Mouse (Mus musculus) liver, embryonic 15.5 days (tissue): Measurements from ENCODE around the gene Metap1. TPM values are rescaled to one million over a fixed set of nuclear protein-coding genes. Genes with fewer than 3 reads are reported as not detected.
"Not testable (repeated sequence)": the region's sequence is repeated elsewhere in the genome, so short reads cannot be mapped to it uniquely, and the experiment has no call there.

Experiments
- ATAC-seq: fragments of 200-750 bp; cut with Nextera tagmentation; 2 replicates; pipeline ENCODE4 v1.8.0; 2017; ENCODE audit warnings: moderate number of reproducible peaks, mild to moderate bottlenecking, moderate library complexity; ENCODE audit not compliant: insufficient read depth
- H3K27ac ChIP-seq: fragments of 300-500 bp; sonication (generic); replicated peaks from 2 replicates; pipeline ENCODE4 v1.5.1; 2015; ENCODE audit warnings: mild to moderate bottlenecking, inconsistent platforms
- H3K27me3 ChIP-seq: fragments of 300-500 bp; sonication (generic); 2 replicates; pipeline ENCODE4 v1.6.1; 2015; ENCODE audit warnings: mild to moderate bottlenecking, inconsistent platforms
- H3K36me3 ChIP-seq: fragments of 300-500 bp; sonication (generic); replicated peaks from 2 replicates; pipeline ENCODE4 v1.6.1; 2015; ENCODE audit warnings: moderate library complexity, mild to moderate bottlenecking, inconsistent platforms
- H3K4me1 ChIP-seq: fragments of 300-500 bp; sonication (generic); replicated peaks from 2 replicates; pipeline ENCODE4 v1.6.1; 2015; ENCODE audit warnings: inconsistent platforms
- H3K4me2 ChIP-seq: fragments of 300-500 bp; sonication (generic); 2 replicates; pipeline ENCODE4 v1.6.1; 2015; ENCODE audit warnings: moderate library complexity, mild to moderate bottlenecking, inconsistent platforms
- H3K4me3 ChIP-seq: fragments of 300-500 bp; sonication (generic); replicated peaks from 2 replicates; pipeline ENCODE4 v1.5.1; 2015; ENCODE audit warnings: mild to moderate bottlenecking, inconsistent platforms
- H3K9ac ChIP-seq: fragments of 300-500 bp; sonication (generic); 2 replicates; pipeline ENCODE4 v1.6.1; 2015; ENCODE audit warnings: moderate library complexity, mild to moderate bottlenecking, inconsistent platforms
- H3K9me3 ChIP-seq: fragments of 300-500 bp; sonication (generic); replicated peaks from 2 replicates; pipeline ENCODE4 v1.6.1; 2016; ENCODE audit warnings: inconsistent platforms
- WGBS: fragments of 180-500 bp; shearing (Covaris S2); methylation state at CpG from one replicate; pipeline ENCODE4 v1.1.7; 2015; ENCODE audit warnings: mixed read lengths; ENCODE audit not compliant: insufficient replicate concordance; 5-methylcytosine and 5-hydroxymethylcytosine counted together
- polyA plus RNA-seq: library from polyadenylated mRNA; unstranded; fragments of >200 nt; fragmentation: Nextera tagmentation; extraction: Ambion mirVana; gene quantifications from 2 replicates; pipeline ENCODE4 v1.2.1, GENCODE M21; 2015

Metap1 gene
- polyA plus RNA-seq, 1 experiment from 2014 or later = 20.8 TPM

DNA sequence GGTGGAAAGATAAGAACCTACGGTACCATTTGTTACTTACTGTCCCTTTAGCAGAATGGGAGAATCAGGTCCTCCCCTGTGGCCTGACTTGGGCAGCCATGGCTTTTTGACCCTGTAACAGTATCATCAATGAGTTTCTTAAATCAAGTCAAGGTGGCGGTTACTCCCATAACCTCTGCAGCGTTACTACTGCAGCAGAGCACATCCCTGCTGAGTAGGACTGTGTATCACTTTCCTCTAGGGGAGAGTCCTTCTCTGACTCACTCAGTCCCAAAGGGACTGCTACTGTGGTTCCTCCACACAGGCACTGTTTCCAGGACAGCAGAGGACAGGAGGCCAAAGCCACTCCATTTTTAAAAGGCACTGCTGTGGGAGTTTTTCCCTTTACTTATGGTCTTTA is 18.2 kb downstream of the Metap1 start:
- ATAC-seq = no peak
- Histone ChIP-seq H3K4me2 (no peak overlapping the region), H3K27me3 (no peaks in the 10 kb centered on the region), H3K4me1 (no peaks in the 10 kb centered on the region), H3K27ac (no peak overlapping the region), H3K9me3 (no peaks in the 10 kb centered on the region), H3K9ac (no peak overlapping the region), H3K36me3 (peaks cover 79% of the 10 kb centered on the region), H3K4me3 (no peak overlapping the region)
- 72% methylated on average over 3 of the region's 3 CpGs for WGBS

DNA sequence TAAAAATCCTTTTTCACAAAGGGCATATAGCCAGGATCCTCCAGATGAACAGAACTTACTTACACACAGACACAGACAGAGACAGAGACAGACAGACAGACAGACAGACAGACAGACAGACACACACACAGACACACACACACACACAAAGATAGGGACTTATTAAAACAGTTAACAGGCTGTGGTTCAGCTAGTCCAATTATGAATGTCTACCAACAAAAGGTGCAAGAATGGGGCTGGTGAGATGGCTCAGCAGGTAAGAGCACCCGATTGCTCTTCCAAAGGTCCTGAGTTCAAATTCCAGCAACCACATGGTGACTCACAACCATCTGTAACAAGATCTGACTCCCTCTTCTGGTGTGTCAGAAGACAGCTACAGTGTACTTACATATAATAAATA is 22.7 kb downstream of the Metap1 start:
- not testable (repeated sequence) for H3K9ac ChIP-seq, H3K27ac ChIP-seq, ATAC-seq, H3K27me3 ChIP-seq, H3K4me1 ChIP-seq, H3K9me3 ChIP-seq, H3K4me3 ChIP-seq, H3K4me2 ChIP-seq
- 89% methylated on average over 1 of the region's 1 CpGs for WGBS
- H3K36me3 ChIP-seq = peaks cover 83% of the 10 kb centered on the region

DNA sequence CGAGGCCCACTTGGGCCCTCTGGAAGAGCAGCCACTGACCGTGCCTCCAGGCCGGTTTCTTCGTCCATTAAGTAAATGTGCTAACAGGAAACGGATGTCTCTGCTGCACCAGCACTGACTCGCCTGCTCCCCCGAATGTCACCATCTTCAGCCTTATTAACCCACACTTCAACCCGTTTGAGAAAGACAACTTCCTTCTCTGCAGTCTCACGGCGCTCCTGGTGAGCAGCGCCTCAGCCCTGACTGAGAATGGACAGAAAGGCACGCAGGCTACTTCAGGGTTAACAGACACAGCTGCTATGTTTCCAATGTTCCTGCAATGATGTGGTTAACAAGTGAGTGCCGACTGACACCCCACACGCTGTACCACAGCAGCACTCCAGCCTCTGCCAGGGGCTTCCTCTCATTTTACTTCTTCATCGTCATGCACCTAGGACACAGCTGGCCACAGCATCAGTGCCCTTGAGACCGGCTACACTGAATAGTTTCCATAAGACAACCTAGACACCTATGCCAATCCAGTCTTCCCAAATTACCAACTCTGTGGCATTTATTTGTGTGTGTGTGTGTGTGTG is 24.7 kb downstream of the Metap1 start:
- Histone ChIP-seq H3K4me1 (peaks cover 5% of the 10 kb centered on the region; the same call in 1 of the 2 replicates), H3K9ac (no peak overlapping the region), H3K27me3 (no peaks in the 10 kb centered on the region), H3K36me3 (peaks cover 86% of the 10 kb centered on the region), H3K4me3 (no peak overlapping the region), H3K4me2 (no peak overlapping the region), H3K9me3 (no peaks in the 10 kb centered on the region), H3K27ac (0 out of 2 replicates have a peak overlapping the region, but pooled peaks have one; percentile 38)
- ATAC-seq = no peak
- WGBS = 69% methylated on average over 16 of the region's 16 CpGs

DNA sequence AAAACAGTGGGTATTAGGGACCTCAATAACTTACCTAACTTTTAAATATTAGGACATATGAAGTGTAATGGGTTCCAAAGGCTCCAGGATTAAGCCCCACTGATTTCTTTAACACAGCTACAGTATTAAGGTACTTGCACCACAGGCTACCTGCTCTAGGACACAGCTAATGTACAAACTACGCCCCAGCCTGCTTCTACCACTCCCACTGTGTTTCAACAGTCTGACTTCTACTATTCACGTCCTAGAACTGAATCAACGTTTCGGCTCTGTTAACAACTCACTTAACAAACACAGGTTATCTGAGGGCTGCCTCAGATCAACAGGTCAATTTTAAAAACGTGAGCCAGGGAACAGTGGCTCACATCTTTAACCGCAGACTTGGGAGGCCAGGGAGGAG is 25.5 kb downstream of the Metap1 start:
- Histone ChIP-seq H3K27ac (peak overlapping the region; percentile 38), H3K27me3 (no peaks in the 10 kb centered on the region), H3K4me3 (no peak overlapping the region), H3K4me2 (no peak overlapping the region; the same call in 1 of the 2 replicates), H3K4me1 (peaks cover 5% of the 10 kb centered on the region; the same call in 1 of the 2 replicates), H3K9ac (no peak overlapping the region), H3K36me3 (peaks cover 84% of the 10 kb centered on the region), H3K9me3 (no peaks in the 10 kb centered on the region)
- 73% methylated on average over 6 of the region's 6 CpGs for WGBS
- peak; percentile 60; the same call in 1 of the 2 replicates for ATAC-seq

DNA sequence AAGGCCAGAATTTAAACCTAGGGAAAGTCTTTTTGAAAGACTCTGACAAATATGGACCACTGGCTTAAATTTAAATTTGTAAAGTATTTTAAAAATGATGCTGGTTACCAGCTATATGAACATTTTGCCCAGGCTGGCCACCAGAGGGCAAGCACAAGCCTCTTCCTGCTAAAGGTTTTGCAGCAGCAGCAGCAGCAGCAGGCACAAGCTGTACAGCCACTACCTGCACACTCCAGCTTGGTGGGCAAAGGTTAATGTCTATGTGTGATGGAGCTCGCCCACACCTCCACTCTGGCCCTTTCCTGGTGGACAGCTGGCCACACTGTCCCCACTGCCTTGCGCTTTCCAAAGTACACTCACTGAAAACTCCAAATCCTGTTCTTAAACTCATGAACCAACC is 26.2 kb downstream of the Metap1 start:
- peaks cover 5% of the 10 kb centered on the region; the same call in 1 of the 2 replicates for H3K4me1 ChIP-seq
- H3K4me3 ChIP-seq = no peak overlapping the region
- H3K27ac ChIP-seq = no peak overlapping the region
- ATAC-seq = peak; percentile 77
- H3K9ac ChIP-seq = no peak overlapping the region
- H3K27me3 ChIP-seq = no peaks in the 10 kb centered on the region
- H3K36me3 ChIP-seq = peaks cover 83% of the 10 kb centered on the region
- no peaks in the 10 kb centered on the region for H3K9me3 ChIP-seq
- no peak overlapping the region for H3K4me2 ChIP-seq
- WGBS = 79% methylated on average over 2 of the region's 2 CpGs

DNA sequence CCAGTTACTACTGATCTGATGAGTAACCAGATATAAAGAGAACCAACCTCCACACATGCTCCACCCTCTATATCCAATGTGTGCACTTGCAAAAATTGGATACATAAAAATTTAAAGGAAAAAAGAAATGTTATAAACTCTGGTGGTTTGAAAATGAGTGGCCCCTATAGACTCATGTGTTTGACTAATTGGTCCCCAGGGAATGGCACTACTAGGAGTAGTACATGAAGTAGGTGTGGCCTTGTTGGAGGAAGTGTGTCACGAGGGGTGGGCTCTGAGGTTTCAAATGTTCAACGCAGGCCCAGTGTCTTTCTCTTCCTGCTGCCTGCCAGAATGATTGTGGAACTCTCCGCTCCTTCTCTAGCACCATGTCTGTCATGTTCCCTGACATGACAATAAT is 27.5 kb downstream of the Metap1 start:
- no peaks in the 10 kb centered on the region for H3K9me3 ChIP-seq
- WGBS = 73% methylated on average over 3 of the region's 3 CpGs

DNA sequence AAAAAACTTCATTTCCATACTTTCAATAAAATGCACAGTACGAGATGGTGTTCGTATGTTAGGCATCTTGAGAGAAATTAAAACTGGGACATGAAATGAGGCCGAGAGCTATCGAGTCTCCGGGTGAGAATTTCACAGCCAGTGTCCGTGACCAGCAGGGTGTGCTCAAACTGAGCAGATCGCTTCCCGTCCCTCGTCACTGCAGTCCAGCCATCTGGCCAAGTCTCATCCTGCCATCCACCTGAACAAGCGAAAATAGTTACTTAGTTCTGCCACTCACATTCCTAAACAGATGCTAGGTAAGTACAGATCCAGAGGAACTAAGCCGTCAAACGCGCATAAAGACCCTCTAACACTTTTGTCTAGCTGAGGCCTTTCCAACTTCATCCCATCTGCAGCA is 29.1 kb downstream of the Metap1 start:
- no peak overlapping the region for H3K9ac ChIP-seq
- H3K4me2 ChIP-seq = no peak overlapping the region
- 83% methylated on average over 13 of the region's 13 CpGs for WGBS
- H3K4me3 ChIP-seq = no peak overlapping the region
- ATAC-seq = no peak
- H3K4me1 ChIP-seq = peaks cover 5% of the 10 kb centered on the region; the same call in 1 of the 2 replicates
- no peak overlapping the region for H3K27ac ChIP-seq
- peaks cover 84% of the 10 kb centered on the region for H3K36me3 ChIP-seq
- H3K9me3 ChIP-seq = no peaks in the 10 kb centered on the region
- H3K27me3 ChIP-seq = no peaks in the 10 kb centered on the region

More for the DNA sequence above, 27.5 kb downstream of the Metap1 start:
- Histone ChIP-seq H3K27ac (no peak overlapping the region), H3K4me1 (peaks cover 5% of the 10 kb centered on the region; the same call in 1 of the 2 replicates), H3K9ac (no peak overlapping the region), H3K4me3 (no peak overlapping the region), H3K27me3 (no peaks in the 10 kb centered on the region), H3K4me2 (no peak overlapping the region), H3K36me3 (peaks cover 84% of the 10 kb centered on the region)
- no peak for ATAC-seq

DNA sequence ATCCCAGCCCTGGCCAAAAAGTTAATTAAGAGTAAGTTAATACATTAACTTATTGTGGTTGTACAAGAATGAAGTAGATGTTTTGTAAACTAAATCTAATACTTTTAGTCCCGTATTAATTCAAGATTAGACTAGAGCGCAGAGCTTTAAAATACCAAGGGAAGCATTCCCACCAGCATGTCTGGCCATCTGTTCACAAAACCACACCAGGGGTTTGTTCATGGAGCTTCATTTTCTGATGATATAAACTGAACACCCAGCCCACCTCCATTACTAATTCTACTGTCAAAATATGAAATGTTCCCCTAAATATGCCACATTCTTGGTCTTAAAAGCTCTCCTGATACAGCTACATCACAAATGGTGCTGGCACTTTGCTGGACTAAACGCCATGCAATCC is 30.9 kb downstream of the Metap1 start:
- Histone ChIP-seq H3K4me1 (no peaks in the 10 kb centered on the region), H3K27ac (no peak overlapping the region), H3K36me3 (peaks cover 85% of the 10 kb centered on the region), H3K9me3 (no peaks in the 10 kb centered on the region), H3K4me3 (no peak overlapping the region), H3K9ac (no peak overlapping the region), H3K4me2 (no peak overlapping the region), H3K27me3 (no peaks in the 10 kb centered on the region)
- 88% methylated on average over 3 of the region's 3 CpGs for WGBS
- ATAC-seq = no peak

DNA sequence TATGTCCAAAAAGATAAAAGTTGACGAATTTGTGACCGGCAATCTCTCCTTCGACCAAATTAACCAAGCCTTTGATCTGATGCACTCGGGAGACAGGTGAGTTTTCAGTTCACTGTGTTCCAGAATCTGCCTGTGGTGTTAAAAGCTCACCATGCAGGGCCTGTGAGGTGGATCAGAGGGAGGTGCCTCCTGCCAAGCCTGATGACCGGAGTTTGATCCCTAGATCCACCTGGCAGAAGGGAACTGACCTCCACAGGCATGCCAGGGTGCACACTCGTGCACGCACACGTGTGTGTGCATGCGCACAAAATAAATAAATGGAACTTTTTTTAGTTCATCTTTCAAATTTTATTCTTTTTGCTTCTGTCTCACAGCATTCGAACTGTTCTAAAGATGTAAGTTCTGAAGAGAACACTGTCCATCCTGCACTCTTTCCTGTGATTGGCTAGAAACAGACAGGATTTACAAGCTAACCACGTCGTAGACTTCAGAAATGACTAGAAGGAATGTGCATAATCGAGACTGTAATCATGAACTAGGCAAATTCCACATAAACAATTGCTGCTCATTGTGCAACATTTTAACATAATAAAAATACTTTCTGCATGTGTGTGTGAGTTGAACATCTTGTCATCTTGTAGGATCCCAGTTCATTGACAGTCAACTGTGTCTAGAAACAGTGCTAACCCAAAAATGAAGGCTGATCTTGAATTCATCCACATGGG is 34.4 kb downstream of the Metap1 start:
- H3K4me3 ChIP-seq = no peak overlapping the region
- no peaks in the 10 kb centered on the region for H3K9me3 ChIP-seq
- H3K4me2 ChIP-seq = no peak overlapping the region
- WGBS = 82% methylated on average over 13 of the region's 13 CpGs
- peaks cover 85% of the 10 kb centered on the region for H3K36me3 ChIP-seq
- no peak for ATAC-seq
- H3K27ac ChIP-seq = no peak overlapping the region
- no peak overlapping the region for H3K9ac ChIP-seq
- H3K4me1 ChIP-seq = 0 out of 2 replicates have a peak, but pooled peaks cover 2% of the 10 kb centered on the region
- no peaks in the 10 kb centered on the region for H3K27me3 ChIP-seq

DNA sequence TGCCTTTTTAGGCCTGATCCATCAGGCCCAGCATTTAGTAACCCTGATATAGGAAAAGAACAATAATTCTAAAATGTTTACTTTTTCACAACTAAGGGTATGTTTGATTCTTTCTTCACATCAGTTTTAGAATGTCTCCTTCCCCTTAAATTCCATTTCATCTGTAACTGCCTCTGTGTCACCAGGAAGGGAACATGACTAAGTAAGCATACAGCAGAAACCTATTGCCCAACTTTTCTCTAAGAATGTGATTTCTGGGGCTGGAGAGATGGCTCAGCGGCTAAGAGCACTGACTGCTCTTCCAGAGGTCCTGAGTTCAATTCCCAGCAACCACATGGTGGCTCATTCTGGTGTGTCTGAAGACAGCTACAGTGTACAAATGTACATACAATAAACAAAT is 35.1 kb downstream of the Metap1 start:
- H3K9me3 ChIP-seq = no peaks in the 10 kb centered on the region
- WGBS = 90% methylated on average over 1 of the region's 1 CpGs
- no peak overlapping the region for H3K9ac ChIP-seq
- ATAC-seq = no peak
- peaks cover 84% of the 10 kb centered on the region for H3K36me3 ChIP-seq
- no peak overlapping the region for H3K4me3 ChIP-seq
- H3K4me2 ChIP-seq = no peak overlapping the region
- no peaks in the 10 kb centered on the region for H3K27me3 ChIP-seq
- H3K4me1 ChIP-seq = 0 out of 2 replicates have a peak, but pooled peaks cover 2% of the 10 kb centered on the region
- no peak overlapping the region for H3K27ac ChIP-seq

DNA sequence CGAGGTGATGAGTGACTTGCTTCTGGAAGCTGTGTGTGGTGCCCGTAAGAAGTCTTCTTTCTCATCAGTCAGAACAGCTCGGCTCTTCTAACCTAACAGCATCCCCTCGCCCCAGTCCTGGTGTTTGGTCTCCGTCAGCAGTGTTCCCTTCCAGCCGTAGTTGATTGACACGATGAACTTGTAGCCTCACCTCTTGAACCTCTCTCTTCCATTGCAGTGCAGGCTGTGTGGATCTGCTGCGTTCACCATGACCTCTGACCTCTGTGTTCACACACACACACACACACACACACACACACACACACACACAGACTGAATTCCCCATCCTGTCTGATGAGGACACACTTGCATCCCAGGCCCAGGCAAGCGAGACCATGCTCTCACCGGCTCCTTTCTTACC is 37.1 kb downstream of the Metap1 start:
- peaks cover 81% of the 10 kb centered on the region for H3K36me3 ChIP-seq
- H3K4me2 ChIP-seq = no peak overlapping the region
- WGBS = 77% methylated on average over 10 of the region's 10 CpGs
- H3K4me3 ChIP-seq = no peak overlapping the region
- H3K27ac ChIP-seq = no peak overlapping the region
- H3K27me3 ChIP-seq = no peaks in the 10 kb centered on the region
- no peaks in the 10 kb centered on the region for H3K9me3 ChIP-seq
- peak; percentile 19; the same call in 1 of the 2 replicates for ATAC-seq
- H3K9ac ChIP-seq = no peak overlapping the region
- peaks cover 5% of the 10 kb centered on the region; the same call in 1 of the 2 replicates for H3K4me1 ChIP-seq
